23 mouse cellular contexts compared by ENCODE assay signal in the genomic region with DNA sequence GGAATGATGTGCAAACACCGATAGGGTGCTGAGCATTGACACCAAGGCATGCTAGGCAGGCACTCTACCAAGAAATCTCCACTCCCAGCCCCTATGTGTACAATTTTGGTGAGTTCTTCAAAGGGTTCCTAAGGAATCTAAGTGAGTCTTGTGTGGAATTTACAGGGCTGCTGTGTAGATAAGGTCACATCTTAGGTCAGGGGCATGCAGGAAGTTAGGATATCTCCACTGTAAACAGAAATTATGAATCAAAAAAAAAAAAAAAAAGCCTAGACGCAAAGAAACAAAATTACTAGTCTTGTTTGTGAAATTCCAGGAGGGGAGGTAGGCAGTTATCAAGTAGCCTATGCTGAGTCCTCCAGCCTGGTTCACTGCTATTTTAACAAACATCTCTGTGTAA.
"Had no signal": no experiment of that assay in that cellular context is flagged by ENCODE, and none has a peak within 500 bp of the region (broad histone marks: within the 10 kb centered on the region; RNA-seq: fewer than 3 reads in every experiment).

No protein-coding gene starts in this region.

- H3K36me3 ChIP-seq: heart, embryonic 10.5 days; heart, embryonic 12.5 days; hindbrain, embryonic 10.5 days; hindbrain, embryonic 12.5 days; intestine, embryonic 15.5 days; limb, embryonic 10.5 days; limb, embryonic 12.5 days had no signal

- H3K27me3 ChIP-seq: heart, embryonic 12.5 days; hindbrain, embryonic 12.5 days; intestine, embryonic 15.5 days; limb, embryonic 12.5 days had no signal

- H3K9me3 ChIP-seq: heart, embryonic 10.5 days; heart, embryonic 12.5 days; hindbrain, embryonic 10.5 days; hindbrain, embryonic 12.5 days; intestine, embryonic 15.5 days; limb, embryonic 10.5 days; limb, embryonic 12.5 days had no signal

- H3K4me1 ChIP-seq: heart, embryonic 10.5 days; heart, embryonic 12.5 days; hindbrain, embryonic 10.5 days; hindbrain, embryonic 12.5 days; intestine, embryonic 15.5 days; limb, embryonic 10.5 days; limb, embryonic 12.5 days had no signal

- H3K27ac ChIP-seq: heart, embryonic 10.5 days; hindbrain, embryonic 10.5 days; hindbrain, embryonic 12.5 days; hindbrain, embryonic 14.5 days; intestine, embryonic 15.5 days; layer of hippocampus, adult 2 months; left cerebral cortex, adult 2 months; limb, embryonic 10.5 days; limb, embryonic 12.5 days had no signal

- ATAC-seq: hindbrain, embryonic 16.5 days; inflammation-experienced regulatory T-cells, adult 6 months; intestine, embryonic 15.5 days; intestine, postnatal 0 days had no signal

- H3K4me3 ChIP-seq: heart, embryonic 10.5 days; heart, embryonic 12.5 days; hindbrain, embryonic 10.5 days; hindbrain, embryonic 12.5 days; intestine, embryonic 15.5 days; layer of hippocampus, adult 2 months; left cerebral cortex, adult 2 months; limb, embryonic 10.5 days; limb, embryonic 12.5 days had no signal

- H3K4me2 ChIP-seq: heart, embryonic 12.5 days; hindbrain, embryonic 12.5 days; hindbrain, embryonic 14.5 days; intestine, embryonic 15.5 days; limb, embryonic 12.5 days had no signal

- H3K9ac ChIP-seq: heart, embryonic 12.5 days; hindbrain, embryonic 12.5 days; hindbrain, embryonic 14.5 days; intestine, embryonic 15.5 days; limb, embryonic 12.5 days had no signal

- DNase-seq: gastrocnemius, postnatal 10 days; gastrocnemius, postnatal 25 days; heart, adult 18-20 months; heart, postnatal 10 days; heart, postnatal 4 days; kidney, adult 18-20 months; kidney, adult 8-10 months; kidney, postnatal 10 days; kidney, postnatal 25 days; kidney, postnatal 4 days had no signal
